Mouse (Mus musculus): ENCODE measurements around the gene Cald1. TPM values are rescaled to one million over a fixed set of nuclear protein-coding genes. Genes with fewer than 3 reads are reported as not detected.

Gene Cald1
- polyA plus RNA-seq, 1 experiment from 2014 or later, result 301 TPM

DNA sequence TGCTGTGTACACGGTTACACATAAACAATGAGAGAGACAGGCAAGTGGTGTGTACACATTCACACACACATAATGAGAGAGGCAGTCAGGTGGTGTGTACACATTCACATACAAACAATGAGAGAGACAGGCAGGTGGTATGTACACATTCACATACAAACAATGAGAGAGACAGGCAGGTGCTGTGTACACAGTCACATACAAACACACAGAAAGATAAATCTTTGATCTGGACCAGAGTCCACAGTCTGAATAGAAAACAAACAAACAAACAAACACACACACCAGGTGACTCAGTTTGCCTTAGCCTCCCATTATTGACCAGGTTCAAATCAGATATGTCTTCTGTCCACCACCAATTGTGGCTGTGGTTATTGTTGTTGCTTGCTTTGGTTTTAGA is 127.8 kb downstream of the Cald1 start:
- Histone ChIP-seq H3K36me3 (ENCODE audit: control insufficient read depth, insufficient read depth, low read length) (no peaks in the 10 kb centered on the region), H3K27ac (replicated peaks) (no peak overlapping the region), H3K4me2 (replicated peaks; ENCODE audit: low read depth) (no peak overlapping the region), H3K4me1 (replicated peaks; ENCODE audit: control insufficient read depth, insufficient read depth) (0 out of 2 replicates have a peak, but pooled peaks cover 2% of the 10 kb centered on the region), H3K4me3 (ENCODE audit: low read depth, low read length) (no peak overlapping the region), H3K27me3 (ENCODE audit: control insufficient read depth, insufficient read depth, low read length) (no peaks in the 10 kb centered on the region), H3K9me3 (ENCODE audit: control insufficient read depth, low read length) (no peaks in the 10 kb centered on the region), H3K9ac (ENCODE audit: low read length) (no peak overlapping the region)
- 26% methylated on average over 1 of the region's 1 CpGs for whole genome bisulfite sequencing
- no peak for TF ChIP-seq CTCF (IDR thresholded peaks at IDR 0.05; ENCODE audit: low read depth)
- TF ChIP-seq EP300 (optimal IDR thresholded peaks at IDR 0.05), result no peak
- ATAC-seq (ENCODE audit: low FRiP score, low TSS enrichment) (peak; percentile 40; the same call in 1 of the 2 replicates), DNase-seq (ENCODE audit: low spot score) (no peak)

DNA sequence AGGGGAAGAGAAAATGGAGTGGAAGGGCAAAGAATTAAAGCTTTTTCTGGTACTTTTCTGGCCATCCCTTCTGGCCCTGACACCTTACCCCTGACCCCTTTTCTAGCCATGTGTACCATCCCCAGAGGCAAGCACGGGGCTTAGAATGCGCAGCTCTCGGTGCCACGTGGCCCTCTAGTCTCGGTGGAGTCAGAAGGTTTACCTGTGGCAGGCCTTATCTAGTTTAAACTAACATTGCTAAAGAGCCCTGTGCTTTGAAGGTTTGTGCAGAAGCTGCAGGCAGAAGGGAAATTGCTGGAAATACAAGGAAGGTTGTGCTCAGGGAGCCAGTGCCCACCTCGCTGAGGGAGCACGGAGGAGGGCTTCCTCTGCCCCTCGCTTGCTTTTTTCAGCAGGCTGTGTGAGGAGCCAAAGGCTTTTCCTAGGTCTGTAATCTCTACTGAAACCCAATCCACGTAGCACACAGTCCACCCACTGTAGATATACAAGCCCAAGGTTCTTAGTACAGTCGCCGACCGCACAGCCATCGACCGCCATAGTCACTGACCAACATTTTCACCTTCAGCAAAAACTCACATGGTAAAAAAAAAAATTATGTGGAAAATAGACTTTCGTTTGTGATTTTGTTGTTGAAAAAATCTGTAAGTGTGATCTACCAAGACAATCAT is 129.2 kb downstream of the Cald1 start:
- H3K27ac ChIP-seq (replicated peaks), result 0 out of 2 replicates have a peak overlapping the region, but pooled peaks have one; percentile 30

DNA sequence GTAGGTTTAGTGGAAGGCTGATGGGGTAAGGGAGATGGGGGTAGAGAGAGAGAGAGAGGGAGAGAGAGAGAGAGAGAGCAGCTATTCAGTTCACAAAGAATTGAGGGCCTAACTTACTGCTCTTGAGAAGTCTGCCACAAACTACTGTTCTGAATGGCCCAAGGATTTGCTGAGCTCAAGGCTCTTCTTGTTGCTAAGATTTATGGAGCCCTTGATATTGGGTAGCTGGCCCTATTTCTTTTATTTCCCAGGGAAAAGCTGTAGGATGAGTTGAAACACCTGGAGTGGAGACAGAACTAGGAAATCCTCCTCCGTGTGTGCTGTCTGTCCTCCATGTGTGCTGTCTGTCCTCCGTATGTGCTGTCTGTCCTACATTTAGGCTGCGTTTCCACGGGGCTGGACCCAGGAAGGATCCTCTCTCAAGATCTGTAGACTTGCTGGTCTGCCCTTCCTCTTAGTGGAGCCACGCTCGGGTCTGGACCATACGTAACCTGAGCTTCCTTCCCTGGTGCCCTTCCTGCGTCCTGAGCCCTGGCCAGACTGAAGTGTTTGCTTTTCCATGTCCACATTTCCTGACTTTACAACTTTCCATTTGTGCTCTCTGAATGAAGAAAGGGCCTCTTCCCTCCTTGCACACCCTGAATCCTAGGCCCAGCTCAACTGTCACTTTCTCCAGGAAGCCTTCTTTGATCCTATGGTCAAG is 131.3 kb downstream of the Cald1 start:
- whole genome bisulfite sequencing, result 59% methylated on average over 8 of the region's 8 CpGs
- Histone ChIP-seq H3K27me3 (ENCODE audit: control insufficient read depth, insufficient read depth, low read length) (no peaks in the 10 kb centered on the region), H3K4me1 (replicated peaks; ENCODE audit: control insufficient read depth, insufficient read depth) (0 out of 2 replicates have a peak, but pooled peaks cover 2% of the 10 kb centered on the region), H3K4me2 (replicated peaks; ENCODE audit: low read depth) (no peak overlapping the region; the same call in 1 of the 2 replicates), H3K9me3 (ENCODE audit: control insufficient read depth, low read length) (no peaks in the 10 kb centered on the region), H3K9ac (ENCODE audit: low read length) (no peak overlapping the region), H3K27ac (replicated peaks) (peak overlapping the region; percentile 5; the same call in 1 of the 2 replicates), H3K36me3 (ENCODE audit: control insufficient read depth, insufficient read depth, low read length) (no peaks in the 10 kb centered on the region), H3K4me3 (ENCODE audit: low read depth, low read length) (no peak overlapping the region)
- no peak for ATAC-seq (ENCODE audit: low FRiP score, low TSS enrichment)
- DNase-seq (ENCODE audit: low spot score), result no peak
- TF ChIP-seq CTCF (IDR thresholded peaks at IDR 0.05; ENCODE audit: low read depth) (no peak), EP300 (optimal IDR thresholded peaks at IDR 0.05) (no peak)

More for the DNA sequence above, 129.2 kb downstream of the Cald1 start:
- DNase-seq (ENCODE audit: low spot score) (peak; percentile 61), ATAC-seq (ENCODE audit: low FRiP score, low TSS enrichment) (peak; percentile 72)
- H3K4me1 ChIP-seq (replicated peaks; ENCODE audit: control insufficient read depth, insufficient read depth), result 0 out of 2 replicates have a peak, but pooled peaks cover 2% of the 10 kb centered on the region
- WGBS, result 57% methylated on average over 15 of the region's 15 CpGs
- H3K4me2 ChIP-seq (replicated peaks; ENCODE audit: low read depth), result no peak overlapping the region
- no peak overlapping the region for H3K4me3 ChIP-seq (ENCODE audit: low read depth, low read length)
- no peaks in the 10 kb centered on the region for H3K36me3 ChIP-seq (ENCODE audit: control insufficient read depth, insufficient read depth, low read length)
- H3K27me3 ChIP-seq (ENCODE audit: control insufficient read depth, insufficient read depth, low read length), result no peaks in the 10 kb centered on the region
- H3K9ac ChIP-seq (ENCODE audit: low read length), result no peak overlapping the region
- no peak for TF ChIP-seq CTCF (IDR thresholded peaks at IDR 0.05; ENCODE audit: low read depth)
- TF ChIP-seq EP300 (optimal IDR thresholded peaks at IDR 0.05), result no peak
- no peaks in the 10 kb centered on the region for H3K9me3 ChIP-seq (ENCODE audit: control insufficient read depth, low read length)

DNA sequence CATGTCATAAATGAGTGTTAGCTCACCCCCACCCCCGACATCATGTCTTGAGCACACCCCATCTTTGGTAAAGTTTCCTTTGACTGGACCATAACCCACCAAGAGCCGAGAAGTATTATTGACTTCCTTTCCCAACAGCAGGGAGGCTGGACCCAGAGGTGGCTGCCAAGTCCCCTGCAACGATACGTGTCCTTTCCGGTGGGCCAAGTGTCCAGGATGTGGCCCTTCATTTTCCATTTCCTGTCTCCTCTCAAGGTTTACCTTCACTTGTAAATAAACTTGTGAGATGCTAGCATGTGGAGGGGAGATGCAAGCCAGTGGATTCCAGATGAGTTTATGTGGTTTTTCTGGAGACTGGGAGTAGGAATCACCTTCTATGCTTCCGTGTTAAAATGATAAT is 132.7 kb downstream of the Cald1 start:
- H3K4me1 ChIP-seq (replicated peaks; ENCODE audit: control insufficient read depth, insufficient read depth), result 0 out of 2 replicates have a peak, but pooled peaks cover 2% of the 10 kb centered on the region
- H3K9ac ChIP-seq (ENCODE audit: low read length), result no peak overlapping the region
- no peak overlapping the region for H3K4me2 ChIP-seq (replicated peaks; ENCODE audit: low read depth)
- H3K9me3 ChIP-seq (ENCODE audit: control insufficient read depth, low read length), result no peaks in the 10 kb centered on the region
- H3K36me3 ChIP-seq (ENCODE audit: control insufficient read depth, insufficient read depth, low read length), result no peaks in the 10 kb centered on the region
- H3K4me3 ChIP-seq (ENCODE audit: low read depth, low read length), result no peak overlapping the region
- DNase-seq (ENCODE audit: low spot score), result no peak
- no peak for ATAC-seq (ENCODE audit: low FRiP score, low TSS enrichment)
- H3K27ac ChIP-seq (replicated peaks), result no peak overlapping the region
- H3K27me3 ChIP-seq (ENCODE audit: control insufficient read depth, insufficient read depth, low read length), result no peaks in the 10 kb centered on the region
- 68% methylated on average over 6 of the region's 6 CpGs for WGBS
- no peak for TF ChIP-seq CTCF (IDR thresholded peaks at IDR 0.05; ENCODE audit: low read depth)
- no peak for TF ChIP-seq EP300 (optimal IDR thresholded peaks at IDR 0.05)

DNA sequence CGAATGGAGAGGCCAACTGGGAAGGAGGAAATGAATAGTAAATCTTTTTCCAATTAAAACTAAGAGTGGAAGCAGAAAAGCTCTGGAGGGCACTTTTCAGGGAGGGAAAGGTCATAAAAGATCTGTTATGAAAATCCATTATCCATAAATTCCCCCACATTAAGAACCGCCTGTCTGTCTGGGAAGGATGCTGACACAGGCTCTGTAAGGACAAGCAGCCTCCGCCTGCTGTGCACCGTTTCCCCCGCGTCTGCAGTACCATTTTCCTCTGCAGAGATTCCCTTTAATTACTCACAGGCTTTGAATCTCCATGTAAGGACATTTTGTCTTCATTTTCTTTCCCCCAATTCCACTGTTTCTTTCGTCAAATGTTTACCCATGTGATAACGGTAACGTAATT is 133.2 kb downstream of the Cald1 start:
- TF ChIP-seq CTCF (IDR thresholded peaks at IDR 0.05; ENCODE audit: low read depth), result no peak
- no peak for TF ChIP-seq EP300 (optimal IDR thresholded peaks at IDR 0.05)
- Histone ChIP-seq H3K4me3 (ENCODE audit: low read depth, low read length) (no peak overlapping the region), H3K4me1 (replicated peaks; ENCODE audit: control insufficient read depth, insufficient read depth) (0 out of 2 replicates have a peak, but pooled peaks cover 2% of the 10 kb centered on the region), H3K9me3 (ENCODE audit: control insufficient read depth, low read length) (no peaks in the 10 kb centered on the region), H3K27me3 (ENCODE audit: control insufficient read depth, insufficient read depth, low read length) (no peaks in the 10 kb centered on the region), H3K27ac (replicated peaks) (no peak overlapping the region), H3K4me2 (replicated peaks; ENCODE audit: low read depth) (no peak overlapping the region), H3K9ac (ENCODE audit: low read length) (no peak overlapping the region), H3K36me3 (ENCODE audit: control insufficient read depth, insufficient read depth, low read length) (no peaks in the 10 kb centered on the region)
- ATAC-seq (ENCODE audit: low FRiP score, low TSS enrichment), result no peak
- no peak for DNase-seq (ENCODE audit: low spot score)
- 68% methylated on average over 9 of the region's 9 CpGs for WGBS
